Mouse (Mus musculus) c-Kit-positive CD71-positive TER-119-positive erythroid progenitor cells, embryonic 14.5 days (primary cell): ENCODE measurements around the gene Pik3ip1.
A peak's percentile ranks its signal among the peaks of the same experiment; 100 is the strongest.

ENCODE experiments used
- DNase-seq: peaks from one replicate; pipeline ENCODE4 v3.0.0-alpha.2; 2013; ENCODE audit warnings: low spot score

Gene Pik3ip1

DNA sequence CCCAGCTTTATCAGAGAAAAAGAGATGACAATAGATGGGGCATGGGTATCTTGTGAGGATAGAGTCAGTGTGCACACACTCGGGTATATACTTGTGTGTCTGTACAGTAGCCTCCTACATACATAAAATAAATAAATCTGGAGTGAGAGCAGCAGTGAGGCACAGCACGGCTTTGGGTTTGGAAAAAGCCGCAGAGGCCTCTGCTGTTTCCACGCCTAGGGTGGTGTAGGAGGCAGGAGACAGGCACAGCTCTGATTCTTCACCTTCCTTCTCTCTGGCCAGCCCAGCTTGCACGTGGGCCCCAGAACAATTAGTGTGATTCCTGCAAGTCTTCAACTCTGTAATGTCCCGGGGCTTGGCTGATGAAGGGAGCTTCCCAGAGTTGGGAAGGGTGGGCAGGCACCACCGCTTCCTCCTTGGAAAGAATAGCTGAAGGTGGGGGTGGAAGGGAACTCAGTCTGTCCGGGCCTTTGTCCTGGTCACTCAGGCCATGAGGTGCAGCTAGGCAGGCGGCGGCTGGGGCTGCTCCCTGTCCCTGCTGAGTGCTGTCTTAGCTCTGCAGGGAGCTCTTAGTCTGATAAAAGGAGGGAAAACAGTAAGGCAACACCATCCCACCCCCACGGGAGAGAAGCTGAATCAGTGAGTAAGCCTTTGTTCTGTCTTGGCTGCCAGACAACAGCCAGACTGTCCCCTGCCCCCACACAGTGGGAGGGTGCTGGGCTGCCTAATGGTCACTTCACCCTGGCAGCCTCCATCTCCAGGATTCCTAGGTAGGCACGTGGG is 7.2 kb downstream of the Pik3ip1 start:
- no peak for DNase-seq

GRCm38 (mm10) chr11:3337961-3338360 is 7.8 kb downstream of the Pik3ip1 start:
- DNase-seq: no peak

DNA sequence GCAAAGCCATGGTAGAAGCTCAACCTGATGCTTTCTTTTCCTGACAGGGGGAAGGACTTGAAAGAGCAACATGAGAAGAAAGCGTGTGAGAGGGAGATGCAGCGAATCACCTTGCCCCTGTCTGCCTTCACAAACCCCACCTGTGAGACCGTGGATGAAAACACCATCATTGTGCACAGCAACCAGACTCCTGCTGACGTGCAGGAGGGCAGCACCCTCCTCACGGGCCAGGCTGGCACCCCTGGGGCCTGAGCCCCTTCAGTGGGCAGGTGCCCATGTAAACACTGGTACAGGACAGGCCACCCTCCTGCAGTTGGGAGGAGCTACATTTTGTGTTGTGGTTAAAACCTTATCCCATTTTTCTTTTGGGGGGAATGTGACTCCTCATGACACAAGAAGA is 11.3 kb downstream of the Pik3ip1 start:
- DNase-seq: no peak

- no peak for DNase-seq
Measured at GRCm38 (mm10) chr11:3344916-3345315, 14.7 kb downstream of the Pik3ip1 start.

GRCm38 (mm10) chr11:3346351-3346750 is 16.1 kb downstream of the Pik3ip1 start:
- no peak for DNase-seq

- DNase-seq: peak; percentile 76
Measured at GRCm38 (mm10) chr11:3347091-3347834, 17.1 kb downstream of the Pik3ip1 start.

DNA sequence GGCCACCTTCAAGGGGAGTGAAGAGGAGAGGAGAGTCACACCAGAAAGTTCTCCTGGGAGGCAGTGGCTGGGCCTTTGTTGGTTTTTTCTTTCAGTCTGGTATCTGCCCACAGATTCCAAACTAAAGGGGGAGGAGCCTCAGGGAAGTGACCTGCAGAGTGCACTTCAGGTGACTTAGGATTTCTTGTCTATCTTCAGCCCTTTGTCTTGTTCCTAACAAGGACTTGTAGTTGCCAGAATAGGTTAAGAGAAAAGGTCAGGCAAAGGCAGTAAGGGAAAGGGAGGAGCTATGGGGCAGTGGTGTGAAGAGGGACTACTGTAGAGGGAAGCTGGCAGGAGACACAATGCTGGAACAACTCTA is 17.6 kb downstream of the Pik3ip1 start:
- DNase-seq: no peak

DNA sequence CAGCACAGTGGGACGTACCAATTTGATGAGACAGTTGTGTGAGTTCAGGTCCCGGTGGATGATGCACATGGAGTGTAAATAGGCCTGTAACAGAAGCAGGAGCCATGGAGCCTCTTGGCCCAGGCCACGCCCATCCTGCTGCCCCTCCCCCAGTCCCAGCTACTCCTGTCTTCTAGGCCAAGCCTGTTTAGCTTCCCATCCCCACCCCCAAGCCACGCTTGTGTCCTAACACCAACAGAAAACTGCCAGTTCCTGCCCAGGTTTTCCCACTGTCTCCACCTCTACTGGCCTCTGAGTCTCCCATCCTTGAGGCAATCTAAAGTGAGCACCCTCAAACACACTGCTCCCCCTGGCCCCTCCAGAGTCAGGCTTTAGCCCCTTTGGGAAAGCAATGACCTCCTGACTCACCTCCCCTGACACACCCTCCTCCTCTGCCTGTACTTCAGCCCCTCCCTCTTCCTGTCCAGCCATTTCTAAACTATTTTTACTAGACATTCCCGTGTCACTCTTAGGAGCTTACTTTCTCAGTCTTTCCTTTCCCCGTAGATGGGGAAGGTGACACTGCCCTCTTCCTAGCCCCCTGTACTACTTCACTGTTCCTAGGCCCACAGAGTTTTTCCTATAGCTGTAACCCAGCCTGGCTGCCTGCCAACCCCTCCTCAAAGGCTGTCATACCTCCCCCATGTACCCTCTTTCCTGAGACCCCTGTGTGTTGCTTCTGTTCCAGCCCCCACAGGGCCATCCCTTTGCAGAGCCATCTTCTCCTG is 18.6 kb downstream of the Pik3ip1 start:
- no peak for DNase-seq

- no peak for DNase-seq
Measured at GRCm38 (mm10) chr11:3349343-3349695, 19.1 kb downstream of the Pik3ip1 start.

GRCm38 (mm10) chr11:3352131-3352530 is 21.9 kb downstream of the Pik3ip1 start:
- DNase-seq: no peak

GRCm38 (mm10) chr11:3352990-3353585 is 22.9 kb downstream of the Pik3ip1 start:
- no peak for DNase-seq

- DNase-seq: no peak
Measured at GRCm38 (mm10) chr11:3362854-3363253, 32.7 kb downstream of the Pik3ip1 start.

DNA sequence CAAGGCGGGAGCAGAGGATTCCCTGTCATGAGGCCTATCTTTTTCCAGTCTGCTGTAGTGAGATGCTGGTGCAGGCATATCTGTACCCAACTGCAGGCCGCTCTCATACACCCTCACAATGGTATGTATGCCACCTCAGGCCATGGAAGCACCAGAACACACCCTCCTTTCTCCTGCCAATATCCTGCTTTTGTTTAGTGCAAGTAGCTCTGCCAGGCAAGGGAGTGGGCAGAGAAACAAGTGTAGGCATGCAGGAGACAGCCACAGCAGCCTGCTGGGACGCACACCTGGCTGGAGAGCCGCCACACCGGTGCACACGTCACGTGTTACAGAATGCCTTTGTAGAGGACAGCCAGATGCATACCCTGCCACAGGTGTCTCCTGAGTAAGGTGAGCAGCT is 36.2 kb downstream of the Pik3ip1 start:
- no peak for DNase-seq

DNA sequence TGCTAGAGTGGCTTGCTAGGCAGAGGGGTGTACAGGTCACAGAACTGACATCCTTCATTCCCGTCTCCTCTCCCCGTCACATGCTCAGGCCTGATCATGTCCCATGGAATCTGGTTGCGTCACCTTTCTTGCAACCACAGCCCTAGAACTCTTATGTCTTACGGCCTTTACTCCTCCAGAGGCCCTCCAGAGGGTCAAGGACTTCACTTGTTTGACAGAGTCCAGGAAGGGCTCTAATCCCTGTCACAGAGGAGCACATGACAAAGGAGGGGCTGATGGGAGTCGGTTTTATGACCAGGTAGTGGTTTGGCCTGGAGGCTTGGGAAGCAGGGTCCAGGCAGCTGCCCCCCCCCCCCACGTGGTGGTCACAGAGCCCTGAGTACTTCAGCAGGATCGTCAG is 38.8 kb downstream of the Pik3ip1 start:
- no peak for DNase-seq

DNA sequence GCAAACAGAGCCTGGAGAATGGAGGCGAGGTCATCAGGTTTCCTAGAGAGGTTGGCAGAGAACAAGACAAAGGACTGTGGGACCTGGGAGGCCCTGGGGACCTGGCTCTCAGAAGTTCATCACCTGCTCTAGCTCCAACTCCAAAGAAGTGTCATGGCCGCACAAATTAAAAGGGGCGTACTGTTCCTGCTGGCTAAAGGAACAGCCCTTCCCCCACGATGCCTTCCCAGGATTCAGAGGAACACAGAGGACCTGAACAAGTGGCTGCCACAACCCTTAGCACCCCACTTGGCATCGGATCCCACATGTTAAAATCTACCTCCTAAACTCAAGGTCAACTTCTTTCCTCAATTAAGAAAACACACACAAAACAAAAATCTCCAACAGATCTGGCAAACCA is 39.2 kb downstream of the Pik3ip1 start:
- no peak for DNase-seq

DNA sequence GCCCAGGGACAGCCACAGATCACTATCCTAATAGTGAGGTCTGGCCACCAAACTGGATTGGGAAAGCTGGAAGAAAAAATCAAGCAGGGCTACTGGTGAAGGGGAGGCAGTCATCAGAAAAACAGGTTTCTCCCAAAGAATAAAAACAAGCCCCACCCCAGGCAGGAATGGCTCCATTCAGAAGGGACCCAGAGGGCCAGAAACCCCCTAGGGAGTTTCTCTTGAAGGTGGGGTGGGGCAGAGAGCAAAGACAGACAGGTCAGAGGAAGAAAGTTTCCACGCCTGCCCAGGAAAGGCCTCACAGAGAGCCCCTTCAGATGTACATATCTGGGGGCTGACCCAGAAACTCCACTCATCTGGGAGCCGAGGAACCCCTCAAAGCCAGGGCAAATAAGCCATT is 40.0 kb downstream of the Pik3ip1 start:
- no peak for DNase-seq

DNA sequence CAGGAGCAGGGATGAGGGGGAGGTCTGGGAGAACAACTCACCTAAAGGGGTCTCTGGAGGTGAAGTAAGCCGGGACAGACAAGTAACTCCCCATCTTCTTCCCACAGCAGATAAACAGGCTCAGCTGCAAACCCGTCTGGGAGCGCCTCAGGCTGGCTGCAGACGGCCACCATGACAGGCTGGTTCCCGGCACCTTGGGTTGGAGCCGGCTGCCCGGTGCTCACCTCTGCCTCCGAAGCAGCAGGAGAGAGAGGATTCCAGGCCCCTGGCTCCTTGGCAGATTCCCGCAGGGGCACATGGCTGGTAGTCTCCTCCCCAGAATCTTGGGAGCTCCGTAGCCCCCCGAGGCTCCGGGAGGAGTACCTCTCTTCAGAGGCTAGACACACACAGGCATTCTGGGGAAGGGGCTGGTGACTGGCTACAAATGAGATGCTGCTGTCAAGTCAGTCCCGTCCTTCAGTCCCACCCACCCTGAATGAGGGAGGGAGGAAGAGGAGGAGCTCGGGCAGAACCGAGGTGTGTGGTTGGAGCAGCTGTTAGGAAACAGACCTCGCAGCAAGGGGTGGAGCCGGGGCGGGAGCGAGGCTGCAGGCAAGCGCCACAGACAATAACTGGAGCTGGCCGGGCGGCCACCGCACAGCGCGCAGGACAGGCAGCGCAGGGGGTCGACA is 40.9 kb downstream of the Pik3ip1 start:
- DNase-seq: peak; percentile 52

DNA sequence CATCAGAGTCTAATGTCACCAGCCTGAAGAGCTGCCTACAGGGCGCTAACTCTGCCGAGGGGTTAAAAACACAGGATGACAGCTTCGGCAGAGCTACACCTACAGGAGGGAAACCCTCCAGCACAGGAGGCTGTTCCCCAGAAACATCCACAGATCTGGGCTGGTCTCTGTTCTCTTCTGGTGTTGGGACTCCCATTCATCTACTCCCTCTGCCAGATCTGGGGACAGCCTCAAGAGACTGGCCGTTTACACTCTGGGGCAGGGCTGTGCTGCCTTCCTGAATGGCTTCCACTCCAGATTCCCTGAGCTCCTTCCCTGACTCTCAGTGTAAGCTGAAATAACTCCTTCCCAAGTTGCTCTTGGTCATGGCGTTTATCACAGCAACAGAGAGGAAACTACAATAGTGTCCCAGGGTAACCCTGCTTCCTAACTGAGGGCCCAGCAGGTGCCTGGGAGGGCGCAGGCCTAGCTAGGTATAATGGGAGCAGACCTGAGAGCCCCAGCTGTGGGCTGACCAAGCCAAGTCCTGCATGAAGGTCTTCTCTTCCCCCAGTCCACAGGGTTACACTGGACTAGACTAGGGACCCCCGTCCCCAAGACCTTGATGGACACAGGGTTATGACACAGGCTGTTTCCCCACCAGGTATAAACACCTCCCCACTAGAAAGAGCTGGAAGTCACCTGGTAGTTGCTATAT is 41.5 kb downstream of the Pik3ip1 start:
- DNase-seq: no peak

GRCm38 (mm10) chr11:3373591-3374292 is 43.5 kb downstream of the Pik3ip1 start:
- no peak for DNase-seq

GRCm38 (mm10) chr11:3374293-3374645 is 44.1 kb downstream of the Pik3ip1 start:
- no peak for DNase-seq

DNA sequence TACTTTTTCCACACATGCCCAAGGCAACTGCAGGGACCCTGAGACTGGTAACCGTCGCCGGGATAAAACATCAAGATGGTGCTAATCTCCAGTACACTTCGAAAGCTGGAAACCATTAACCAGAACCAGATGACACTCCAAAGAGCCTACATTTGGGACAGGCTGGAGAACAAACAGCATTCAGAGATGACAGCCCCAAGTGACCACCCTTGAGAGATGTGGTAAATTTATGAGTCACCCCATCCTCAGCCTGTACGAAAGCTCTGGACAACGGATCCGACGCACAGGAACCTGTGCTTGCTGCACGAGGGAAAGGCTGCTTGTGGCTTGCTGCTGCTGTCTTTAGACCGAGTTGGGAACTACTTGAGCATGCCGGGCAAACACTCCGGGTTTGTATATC is 44.5 kb downstream of the Pik3ip1 start:
- no peak for DNase-seq
